Mouse (Mus musculus) left cerebral cortex, postnatal 36 days (tissue): ENCODE data around the gene Cntfr. TPM values are rescaled to one million over a fixed set of nuclear protein-coding genes. Genes with fewer than 3 reads are reported as not detected.

ENCODE experiments used
- DNase-seq, 2 experiments: peaks; one replicate each; pipeline ENCODE4 v3.0.0; 2021 to 2022; ENCODE audit warnings: low spot score in 2 of 2, mixed read lengths in 1 of 2
- intact Hi-C: fragments of 180-260 bp; cut with DNase I; formaldehyde crosslinking; loops from one replicate; pipeline ENCODE4 v1.15.1; 2025
- total RNA-seq, 2 experiments: library from RNA; stranded (reverse); gene quantifications; 2 replicates each; pipeline ENCODE4 v1.2.3; 2021

Cntfr gene
- total RNA-seq, 2 experiments from 2014 or later: 106 to 115 TPM

DNA sequence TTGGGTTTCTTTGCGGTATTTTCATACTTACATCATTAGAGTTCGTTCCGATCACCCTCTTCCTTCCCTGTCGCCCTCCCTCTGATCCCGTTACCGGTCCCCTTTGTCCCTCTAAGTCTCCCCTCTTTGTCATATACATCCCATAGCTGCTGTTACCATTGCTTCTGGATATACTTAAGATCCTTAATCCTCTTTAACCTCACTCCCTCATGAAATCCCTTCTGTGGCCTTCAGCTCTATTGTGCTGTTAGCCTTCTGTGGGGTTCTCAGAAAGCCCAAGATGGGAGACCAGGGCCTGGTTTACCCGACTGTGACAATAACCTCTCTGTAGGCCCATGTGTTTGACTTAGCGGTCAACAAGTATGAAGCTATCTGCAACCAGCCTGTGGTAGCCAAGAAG, 62.3 kb downstream of the Cntfr start:
- DNase-seq: no peak
- intact Hi-C loops: no loop called here

DNA sequence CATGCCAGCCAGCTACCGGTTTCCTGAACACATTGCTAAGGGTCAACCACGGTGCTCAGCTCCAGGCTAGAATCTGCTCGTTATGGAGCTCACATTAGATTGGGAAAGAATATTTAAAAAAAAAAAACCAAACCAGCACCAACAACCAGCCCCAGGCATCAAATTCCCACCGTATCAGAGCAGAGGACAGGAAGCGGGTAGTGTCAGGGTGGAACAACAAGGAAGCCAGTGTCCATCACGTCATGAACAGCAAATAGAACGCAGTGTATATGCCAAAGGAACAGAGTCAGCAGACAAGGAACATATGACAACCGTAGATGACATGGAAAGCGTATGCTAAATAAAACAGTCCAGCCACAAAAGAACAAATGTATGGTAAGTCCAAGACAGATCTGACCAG, 63.9 kb downstream of the Cntfr start:
- intact Hi-C loops: no loop called here
- DNase-seq: no peak

DNA sequence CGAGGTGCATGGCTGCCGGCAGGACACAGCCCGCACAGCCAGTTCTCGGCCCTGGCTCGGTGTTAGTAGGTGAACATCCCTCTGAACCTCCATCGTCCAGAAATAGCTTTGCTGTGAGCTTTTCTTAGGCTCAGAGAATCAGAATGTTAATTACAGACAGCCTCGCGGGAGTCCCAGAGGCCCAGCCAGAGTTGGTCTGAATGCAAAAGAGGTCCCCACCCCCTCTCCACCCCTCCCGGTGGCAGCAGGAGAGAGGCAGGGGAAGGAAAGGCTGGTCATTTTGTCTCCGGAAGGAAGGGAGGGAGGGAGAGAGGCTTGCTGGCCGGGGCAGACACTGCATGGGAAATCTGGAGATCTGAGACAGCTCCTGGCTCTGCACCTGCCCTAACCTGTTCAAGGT, 65.5 kb downstream of the Cntfr start:
- intact Hi-C loops: no loop called here
- peak; percentile 36 to 39 for DNase-seq

DNA sequence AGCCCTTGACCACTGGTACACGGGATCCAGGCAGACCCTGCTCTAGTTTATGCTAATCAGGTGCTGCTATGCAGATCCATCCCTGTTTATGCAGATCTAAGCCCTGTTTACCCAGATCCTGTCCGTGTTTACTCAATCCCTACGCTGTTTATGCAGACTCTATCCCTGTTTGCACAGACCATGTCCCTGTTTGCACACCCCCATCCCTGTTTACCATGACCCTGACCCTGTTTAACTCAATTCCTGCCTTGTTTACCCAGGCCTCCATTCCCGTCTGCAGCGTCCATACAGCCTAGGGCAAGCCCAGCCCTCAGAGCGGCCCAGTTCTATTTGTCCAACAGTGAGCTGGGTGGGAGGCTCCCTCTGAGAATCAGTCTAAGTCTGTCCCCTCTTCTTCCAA, 66.7 kb downstream of the Cntfr start:
- DNase-seq: no peak
- intact Hi-C loops: no loop called here

DNA sequence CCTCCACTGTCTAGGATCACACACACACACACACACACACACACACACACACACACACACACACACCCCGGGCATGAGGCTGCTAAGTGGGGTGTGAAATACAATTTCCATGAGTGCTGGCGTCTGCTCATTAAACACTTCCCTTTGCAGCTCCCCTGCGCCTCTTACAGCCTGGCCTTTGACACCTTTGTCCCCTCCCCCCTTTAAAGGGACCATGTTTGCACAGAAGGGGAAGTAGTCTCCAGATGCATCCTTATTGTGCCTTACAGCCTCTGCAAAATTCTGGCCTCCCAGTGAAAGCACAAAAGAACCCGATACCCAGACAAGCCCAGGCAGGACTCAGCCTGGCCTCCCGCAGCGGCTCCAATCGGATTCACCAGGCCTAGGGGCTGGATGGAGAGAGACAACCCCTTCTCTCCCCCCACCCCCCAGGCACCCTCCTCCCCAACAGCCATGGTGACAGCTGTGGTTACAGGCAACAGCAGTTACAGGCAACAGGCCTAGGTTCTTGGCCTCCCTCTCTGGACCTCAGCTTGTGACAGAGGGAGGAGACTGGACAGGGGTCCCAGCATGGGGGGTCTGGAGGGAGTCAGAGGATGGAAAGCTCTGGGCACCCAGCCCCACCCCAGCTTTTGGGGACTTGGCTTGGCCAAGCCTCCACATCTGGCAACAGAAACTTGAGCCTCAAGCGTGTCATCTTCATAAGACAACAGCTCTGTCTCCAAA, 68.5 kb downstream of the Cntfr start:
- intact Hi-C loops: no loop called here
- DNase-seq: no peak

DNA sequence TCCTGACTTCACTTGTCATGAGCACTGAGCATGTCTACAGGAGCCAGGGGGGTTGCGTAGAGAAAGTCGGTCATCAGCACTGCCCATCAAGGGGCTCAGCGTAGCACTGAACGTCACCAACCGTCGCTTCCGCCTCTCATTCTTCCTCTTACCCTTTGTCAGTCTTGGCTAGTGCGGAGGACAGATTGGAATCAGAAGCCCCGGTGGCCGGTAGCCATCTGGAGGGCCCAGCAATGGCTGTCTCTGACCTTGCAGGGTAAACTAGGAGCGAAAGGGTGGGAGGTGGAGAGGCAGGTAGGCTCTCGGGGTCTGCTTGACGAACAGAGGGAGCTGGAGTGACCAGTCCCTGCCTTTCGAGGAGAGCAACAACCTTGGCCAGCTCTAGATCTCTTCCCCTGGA, 74.8 kb downstream of the Cntfr start:
- no peak for DNase-seq
- intact Hi-C loops: no loop called here

DNA sequence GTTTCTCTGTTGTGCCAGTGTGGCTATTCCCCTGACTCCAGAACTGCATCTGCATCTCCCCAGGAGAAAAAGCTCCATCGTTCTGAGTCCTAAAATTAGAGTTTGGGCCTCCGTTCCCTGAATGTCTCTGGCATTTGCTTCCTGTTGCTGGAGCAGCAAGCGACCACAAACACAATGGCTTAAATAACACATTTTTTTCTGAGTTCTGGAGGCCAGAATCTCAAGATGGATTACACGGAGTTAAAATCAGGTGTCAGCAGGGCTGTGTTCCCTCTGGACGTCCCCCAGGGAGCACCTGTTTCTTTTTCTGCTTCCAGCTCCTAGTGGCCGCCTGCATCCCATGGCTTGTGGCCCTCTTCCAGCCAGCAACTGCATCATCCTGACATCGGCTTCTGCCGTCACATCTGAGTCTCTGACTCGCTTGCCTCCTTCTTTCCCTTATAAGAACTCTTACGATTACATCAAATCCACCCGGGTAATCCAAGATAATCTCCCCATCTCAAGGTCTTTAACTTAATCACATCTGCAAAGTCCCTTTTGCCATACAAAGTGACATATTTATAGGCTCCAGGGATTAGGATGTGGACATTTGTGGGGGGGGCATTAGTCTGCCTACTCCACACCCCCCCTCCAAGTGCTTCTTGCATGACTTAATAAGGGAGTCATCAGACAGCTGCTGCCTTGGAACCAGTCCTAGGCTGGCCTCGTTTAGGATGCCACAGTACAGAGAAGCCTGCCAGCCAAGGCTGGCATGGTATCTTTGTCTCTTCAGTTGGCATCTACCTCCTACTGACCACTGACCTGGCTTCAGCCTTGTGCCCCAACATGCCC, 77.8 kb downstream of the Cntfr start:
- DNase-seq: no peak
- intact Hi-C loops: loop anchor here (5.0 kb wide), 1 partner anchor 33 kb away; no protein-coding TSS in a partner anchor

DNA sequence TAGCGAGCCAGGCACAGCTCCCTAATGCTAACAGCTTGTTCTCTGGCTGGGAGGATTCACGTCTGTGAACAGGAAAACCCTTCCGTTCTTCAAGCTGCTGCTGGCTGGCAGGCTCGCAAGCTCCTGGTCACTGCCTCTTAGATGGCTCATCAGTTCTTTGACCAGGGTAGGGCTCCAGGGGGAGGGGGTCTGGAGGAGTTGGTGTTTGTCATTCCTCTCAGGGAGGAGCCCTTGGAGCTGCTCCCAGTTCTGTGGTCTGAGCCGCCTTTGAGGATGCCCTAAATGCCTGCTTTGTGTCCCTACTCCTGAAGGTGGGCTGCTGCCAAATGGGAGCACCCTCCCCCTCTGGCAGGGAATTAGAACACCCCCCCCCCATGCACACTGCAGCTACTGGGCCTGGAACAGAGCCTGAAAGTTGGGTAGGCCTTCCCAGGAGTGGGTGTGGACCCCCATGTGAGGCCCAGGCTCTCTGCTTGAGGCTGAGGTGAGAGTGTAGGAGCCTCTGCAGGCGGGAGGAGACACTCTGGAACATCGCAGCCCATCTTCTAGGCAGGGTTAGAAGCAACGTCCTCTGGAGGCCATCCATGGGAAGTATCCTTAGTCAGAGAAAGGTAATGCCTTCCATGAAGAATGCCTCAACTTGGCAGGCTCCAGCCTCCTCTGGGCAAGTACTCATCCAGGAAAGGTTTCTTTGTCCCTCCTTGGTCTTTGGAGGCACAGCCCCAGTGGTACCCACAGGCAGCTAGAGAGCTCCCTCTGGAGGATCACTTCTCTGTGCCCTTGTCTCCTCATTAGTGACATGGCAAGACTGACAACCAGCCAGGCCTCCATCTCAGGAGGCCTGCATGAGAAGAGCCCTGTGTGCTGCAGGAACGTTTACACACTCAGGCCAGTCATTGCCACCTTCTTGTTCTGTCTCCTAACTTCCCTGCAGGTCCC, 81.0 kb downstream of the Cntfr start:
- peak; percentile 50 to 63 for DNase-seq
- intact Hi-C loops: loop anchor here (2.0 to 5.0 kb wide), 2 partner anchors 36 to 147 kb away; no protein-coding TSS in a partner anchor

DNA sequence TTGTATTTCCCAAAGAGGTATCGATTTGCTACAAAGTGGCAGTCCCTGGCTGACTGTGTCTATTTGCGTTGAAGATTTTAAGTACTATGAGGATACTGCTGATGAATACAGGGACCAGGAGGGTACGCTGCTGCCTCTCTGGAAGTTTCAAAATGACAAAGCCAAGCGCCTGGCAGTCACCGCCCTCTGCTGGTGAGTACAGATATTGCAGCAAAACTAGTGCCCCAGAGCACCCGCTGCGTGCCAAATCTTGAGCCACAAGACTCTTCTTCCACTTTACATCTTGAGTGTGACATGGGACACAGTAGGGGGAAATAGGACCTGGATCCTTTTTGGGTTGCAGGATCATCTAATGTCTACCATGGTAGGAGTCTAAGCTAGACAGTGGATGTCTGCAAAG, 82.7 kb downstream of the Cntfr start:
- intact Hi-C loops: loop anchor here (2.0 to 5.0 kb wide), 3 partner anchors 92 to 145 kb away; no protein-coding TSS in a partner anchor
- peak; percentile 68 to 85 for DNase-seq

DNA sequence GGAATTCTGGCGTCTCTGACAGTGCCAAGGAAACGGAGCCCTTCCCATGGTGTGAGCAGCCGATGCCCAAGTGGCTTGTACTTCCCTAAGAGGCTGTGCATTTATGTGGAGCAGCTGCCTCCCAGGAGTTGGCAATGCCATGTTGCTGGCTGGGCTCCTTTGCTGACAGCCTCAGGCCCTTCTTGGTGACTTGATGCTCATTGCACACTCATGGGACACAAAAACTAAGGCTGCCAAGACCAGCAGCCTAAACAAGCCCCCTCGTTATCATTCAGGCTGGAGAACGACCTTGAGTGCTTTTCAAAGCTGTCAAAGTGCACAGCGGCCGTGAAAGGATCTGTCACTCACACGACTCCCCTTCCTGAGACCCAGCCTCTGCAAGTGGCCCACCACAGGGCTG, 84.7 kb downstream of the Cntfr start:
- no peak for DNase-seq
- intact Hi-C loops: loop anchor here (5.0 kb wide), 2 partner anchors 90 to 95 kb away; no protein-coding TSS in a partner anchor

DNA sequence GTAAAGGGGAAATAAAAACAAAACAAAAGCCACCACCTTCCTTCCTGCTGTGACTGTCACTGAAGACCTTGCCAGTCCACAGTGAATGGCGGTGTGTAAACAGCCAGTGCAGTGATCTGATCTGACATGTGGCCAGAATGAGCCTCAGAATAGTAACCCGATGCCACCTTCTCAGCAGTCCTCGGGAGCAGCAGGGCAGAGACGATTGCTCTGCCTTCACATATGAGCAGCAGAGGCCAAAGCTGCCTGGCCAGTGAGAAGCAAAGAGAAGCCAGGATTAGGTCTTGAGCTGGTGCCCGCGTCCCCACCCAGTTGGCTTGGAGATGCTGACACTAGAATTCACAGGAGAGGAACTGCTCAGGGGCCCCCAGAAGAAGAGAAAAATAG, 86.3 kb downstream of the Cntfr start:
- DNase-seq: no peak
- intact Hi-C loops: loop anchor here (5.0 kb wide), 2 partner anchors 88 to 97 kb away; no protein-coding TSS in a partner anchor

DNA sequence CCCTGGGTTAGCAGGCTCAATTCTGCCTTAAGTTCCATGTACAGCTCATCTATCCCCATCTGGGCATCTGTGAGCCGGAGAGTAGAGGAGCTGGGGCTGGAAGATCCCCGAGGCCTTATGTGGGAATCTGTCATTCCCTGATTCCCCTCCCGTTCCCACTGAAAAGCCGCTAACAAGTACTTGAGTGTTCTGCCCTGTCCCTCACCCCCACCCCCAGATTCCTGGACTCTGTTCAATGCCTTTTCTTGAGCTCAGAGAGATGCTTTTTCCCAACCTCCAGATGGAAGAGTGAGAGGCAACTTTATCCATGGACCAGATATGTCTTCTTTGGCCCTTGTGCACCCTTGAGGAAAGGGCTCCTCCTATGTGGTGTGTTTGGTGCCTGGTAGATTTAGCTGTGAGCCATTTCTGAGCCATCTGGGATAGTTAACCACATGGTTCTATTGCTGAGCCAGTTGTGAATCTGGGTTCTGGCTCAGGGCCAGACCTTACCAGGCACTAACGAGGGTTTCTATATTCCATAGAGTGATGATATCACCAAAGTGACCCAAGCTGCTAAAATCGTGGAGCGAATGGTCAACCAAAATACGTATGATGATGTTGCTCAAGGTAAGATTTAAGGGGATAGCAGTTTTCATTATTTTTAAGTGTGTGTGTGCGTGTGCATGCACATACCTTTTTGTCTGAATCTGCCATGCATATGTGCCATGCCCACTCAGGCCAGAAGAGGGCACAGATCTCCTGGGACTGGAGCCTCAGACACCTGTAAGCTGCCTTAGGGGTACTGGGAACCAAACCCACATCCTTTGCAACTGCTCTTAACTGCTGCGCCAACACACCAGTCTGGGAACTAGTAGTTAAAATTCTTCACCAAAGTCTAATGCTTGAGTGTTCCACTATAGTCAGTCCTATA, 87.0 kb downstream of the Cntfr start:
- intact Hi-C loops: loop anchor here (5.0 kb wide), 2 partner anchors 88 to 97 kb away; no protein-coding TSS in a partner anchor
- DNase-seq: no peak

Other genes with a start within 250 kb of the Cntfr start
- 1 to 10 TPM; 1.2 to 1.8 TPM for gene Kif24, start 232.2 kb downstream of the Cntfr start, total RNA-seq
- 10 to 100 TPM; 27.1 to 30.1 TPM for gene Nudt2, start 231.9 kb downstream of the Cntfr start, total RNA-seq
- 10 to 100 TPM; 31.8 to 32.1 TPM for gene AI464131, start 194.0 kb downstream of the Cntfr start, total RNA-seq
- 1 to 10 TPM; 3.4 to 5.9 TPM for gene 1110017D15Rik, start 179.8 kb downstream of the Cntfr start, total RNA-seq
- gene Fam219a, start 127.6 kb downstream of the Cntfr start, total RNA-seq: 100 to 1,000 TPM; 194 to 219 TPM
- 1 to 10 TPM; 9.4 to 10.0 TPM for gene Dnaic1, start 127.3 kb downstream of the Cntfr start, total RNA-seq
- 10 to 100 TPM; 60.1 to 71.2 TPM for gene Enho, start 56.8 kb downstream of the Cntfr start, total RNA-seq
- gene Il11ra1, start 2.9 kb upstream of the Cntfr start, total RNA-seq: 10 to 100 TPM; 35.6 to 39.2 TPM
- 10 to 100 TPM; 27.8 to 33.2 TPM for gene Rpp25l, start 16.4 kb upstream of the Cntfr start, total RNA-seq
- gene Dctn3, start 26.1 kb upstream of the Cntfr start, total RNA-seq: 100 to 1,000 TPM; 159 to 187 TPM
- under 1 TPM in 1 of 2 experiments, not detected in 1; 0.36 TPM for gene Arid3c, start 34.1 kb upstream of the Cntfr start, total RNA-seq
- 10 to 100 TPM; 81.0 to 94.7 TPM for gene Galt, start 58.1 kb upstream of the Cntfr start, total RNA-seq
- 10 to 100 TPM; 54.3 to 57.7 TPM for gene Sigmar1, start 59.1 kb upstream of the Cntfr start, total RNA-seq
- 100 to 1,000 TPM; 244 to 288 TPM for gene Ccl27a, start 77.2 kb upstream of the Cntfr start, total RNA-seq
- gene Gm21541, start 206.5 kb upstream of the Cntfr start, total RNA-seq: not detected
- gene Gm20878, start 244.5 kb upstream of the Cntfr start, total RNA-seq: 10 to 100 TPM; 52.3 to 67.4 TPM